Mouse (Mus musculus) cerebellum, adult 8-10 months (tissue): ENCODE data around the gene Stxbp3.

ENCODE experiments used
- DNase-seq: peaks from one replicate; pipeline ENCODE4 v3.0.0; 2022

Gene Stxbp3

GRCm38 (mm10) chr3:108795554-108796299 is 44.6 kb downstream of the Stxbp3 start:
- DNase-seq = no peak

DNA sequence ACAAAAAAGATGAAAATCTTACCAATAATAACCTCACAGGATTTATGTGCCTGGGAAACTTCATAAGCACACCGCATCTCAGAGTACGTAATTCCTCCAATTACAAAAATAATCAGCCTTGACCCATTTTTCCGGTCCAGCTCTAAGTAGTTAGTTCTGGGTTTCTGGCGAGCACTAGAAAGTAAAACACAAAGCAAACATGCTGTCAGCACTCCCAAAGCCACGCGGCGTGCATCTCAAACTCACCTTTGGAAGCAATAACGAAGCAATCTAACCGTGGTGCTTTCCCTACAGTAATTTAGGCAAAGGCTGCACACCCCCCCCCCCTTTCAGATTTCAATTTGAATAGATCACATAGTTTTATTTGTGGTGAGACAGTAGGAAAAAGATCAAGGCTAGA is 45.5 kb downstream of the Stxbp3 start:
- DNase-seq = no peak

DNA sequence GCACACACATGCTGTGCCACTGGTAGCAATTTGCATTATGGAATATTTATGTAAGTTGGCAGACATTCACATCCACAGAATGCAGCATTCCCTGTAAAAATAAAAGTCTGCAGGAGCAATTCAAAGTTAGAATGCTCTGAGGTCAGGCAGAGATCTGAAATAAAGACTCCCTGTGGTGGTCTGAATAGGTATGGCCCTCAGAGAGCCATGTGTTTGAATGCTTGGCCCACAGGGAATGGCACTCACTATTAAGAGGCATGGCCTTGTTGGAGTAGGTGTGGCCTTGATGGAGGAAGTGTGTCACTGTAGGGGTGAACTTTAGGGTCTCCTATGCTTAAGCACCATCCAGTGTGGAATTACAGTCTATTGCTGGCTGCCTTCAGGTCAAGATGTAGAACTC is 47.9 kb downstream of the Stxbp3 start:
- no peak for DNase-seq

DNA sequence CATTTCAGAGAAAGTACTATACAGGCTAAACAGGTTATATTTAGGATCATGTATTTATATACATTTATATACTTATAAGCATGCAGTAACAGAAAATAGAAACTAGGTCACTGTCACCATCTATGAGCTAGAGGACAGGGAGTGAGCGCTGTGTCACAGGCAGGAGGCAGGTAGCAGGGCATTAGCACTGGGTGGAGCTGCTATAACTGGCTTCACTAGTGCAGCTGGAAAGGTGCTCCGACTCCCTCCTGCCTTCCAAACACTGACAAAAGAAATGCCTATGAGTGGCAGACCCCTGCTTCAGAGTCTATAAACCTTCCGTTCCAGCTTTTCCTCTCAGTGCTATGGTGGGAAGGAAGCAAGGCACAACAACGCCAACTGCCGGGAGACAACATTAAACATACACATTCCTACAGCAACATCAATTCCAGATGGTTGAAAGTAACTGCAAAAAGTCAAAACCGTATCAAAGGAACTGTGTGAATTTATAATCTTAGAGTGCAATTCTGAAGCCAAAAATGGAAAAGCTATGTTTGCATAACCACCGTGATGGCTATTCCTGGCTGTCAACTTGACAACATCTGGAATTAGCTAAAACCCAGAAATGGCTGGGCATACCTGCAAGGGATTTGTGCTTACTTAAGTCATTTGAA is 49.1 kb downstream of the Stxbp3 start:
- no peak for DNase-seq

DNA sequence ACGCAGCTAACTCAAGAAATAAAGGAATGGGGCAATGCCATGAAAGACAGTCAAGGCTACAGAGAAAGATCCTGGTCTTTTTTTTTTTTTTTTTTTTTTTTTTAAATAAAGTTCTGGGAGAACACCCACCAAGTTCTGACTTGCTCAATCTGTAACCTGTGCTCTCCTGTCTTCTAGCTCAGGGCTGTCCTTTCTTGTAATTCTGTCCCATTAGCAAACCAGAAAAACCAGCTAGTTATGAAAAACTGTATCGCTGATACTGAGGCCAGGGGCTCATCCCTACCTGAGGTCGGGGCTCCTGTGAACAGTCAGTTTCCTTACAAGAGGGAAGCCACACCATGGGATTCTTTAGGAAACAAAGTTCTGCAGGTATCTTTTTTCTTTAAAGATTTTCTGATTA is 49.8 kb downstream of the Stxbp3 start:
- no peak for DNase-seq

GRCm38 (mm10) chr3:108789299-108789698 is 51.0 kb downstream of the Stxbp3 start:
- no peak for DNase-seq

- no peak for DNase-seq
These were observed 51.9 kb downstream of the Stxbp3 start for GRCm38 (mm10) chr3:108788455-108788794.

DNA sequence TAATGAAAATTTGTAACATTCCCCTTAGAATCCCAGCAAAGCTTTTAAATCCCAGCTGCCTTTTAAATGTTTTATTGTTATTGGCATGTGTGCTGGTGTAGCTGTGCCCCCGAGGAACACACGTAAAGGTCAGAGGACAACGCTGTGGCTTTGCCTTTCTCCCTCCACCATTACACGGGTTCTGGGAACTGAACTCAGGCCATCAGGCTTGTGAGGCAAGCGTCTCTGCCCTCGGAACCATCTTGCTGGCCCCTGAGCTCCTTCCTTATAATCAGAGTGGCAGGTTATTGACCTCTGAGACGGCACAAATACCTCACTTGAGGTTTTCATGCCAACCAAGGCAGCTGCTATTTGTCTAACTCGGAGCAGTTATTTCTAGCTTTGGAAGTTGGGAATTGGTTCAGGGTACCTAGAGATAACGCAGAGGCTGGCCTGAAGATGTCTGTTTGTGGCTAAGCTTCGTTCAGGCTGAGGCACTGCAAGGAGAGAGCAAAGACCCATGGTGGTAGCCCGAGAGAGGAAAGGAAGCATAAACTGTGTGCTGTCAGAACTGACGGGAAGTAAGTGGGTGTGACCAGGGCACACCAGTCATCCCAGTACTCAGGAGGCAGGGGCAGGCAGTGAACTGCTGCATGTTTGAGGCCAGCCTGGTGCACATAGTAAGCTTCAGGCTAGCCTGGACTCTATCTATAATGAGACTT is 52.4 kb downstream of the Stxbp3 start:
- DNase-seq = no peak

- DNase-seq = no peak
These were observed 53.8 kb downstream of the Stxbp3 start for GRCm38 (mm10) chr3:108786520-108786919.

- no peak for DNase-seq
These were observed 57.9 kb downstream of the Stxbp3 start for GRCm38 (mm10) chr3:108782364-108782895.

DNA sequence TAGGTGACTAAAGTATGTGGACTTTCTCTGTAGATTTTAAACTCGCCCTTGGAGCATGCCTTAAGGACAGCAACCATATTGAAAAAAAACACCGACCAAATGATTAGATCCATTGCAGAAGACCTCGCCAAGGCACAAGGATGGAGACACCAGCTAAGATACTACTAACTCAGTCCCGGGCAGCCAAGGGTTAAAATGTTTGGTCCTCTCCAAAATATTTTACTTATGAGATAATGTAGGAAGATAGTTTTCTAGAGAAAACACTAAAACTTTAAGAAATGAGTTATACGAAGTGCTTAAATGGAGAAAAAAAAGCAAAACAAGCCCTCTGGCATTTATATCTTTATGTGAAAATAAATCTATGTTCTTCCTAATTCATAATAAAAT is 58.4 kb downstream of the Stxbp3 start:
- DNase-seq = no peak

- DNase-seq = no peak
These were observed 59.0 kb downstream of the Stxbp3 start for GRCm38 (mm10) chr3:108781238-108781883.

DNA sequence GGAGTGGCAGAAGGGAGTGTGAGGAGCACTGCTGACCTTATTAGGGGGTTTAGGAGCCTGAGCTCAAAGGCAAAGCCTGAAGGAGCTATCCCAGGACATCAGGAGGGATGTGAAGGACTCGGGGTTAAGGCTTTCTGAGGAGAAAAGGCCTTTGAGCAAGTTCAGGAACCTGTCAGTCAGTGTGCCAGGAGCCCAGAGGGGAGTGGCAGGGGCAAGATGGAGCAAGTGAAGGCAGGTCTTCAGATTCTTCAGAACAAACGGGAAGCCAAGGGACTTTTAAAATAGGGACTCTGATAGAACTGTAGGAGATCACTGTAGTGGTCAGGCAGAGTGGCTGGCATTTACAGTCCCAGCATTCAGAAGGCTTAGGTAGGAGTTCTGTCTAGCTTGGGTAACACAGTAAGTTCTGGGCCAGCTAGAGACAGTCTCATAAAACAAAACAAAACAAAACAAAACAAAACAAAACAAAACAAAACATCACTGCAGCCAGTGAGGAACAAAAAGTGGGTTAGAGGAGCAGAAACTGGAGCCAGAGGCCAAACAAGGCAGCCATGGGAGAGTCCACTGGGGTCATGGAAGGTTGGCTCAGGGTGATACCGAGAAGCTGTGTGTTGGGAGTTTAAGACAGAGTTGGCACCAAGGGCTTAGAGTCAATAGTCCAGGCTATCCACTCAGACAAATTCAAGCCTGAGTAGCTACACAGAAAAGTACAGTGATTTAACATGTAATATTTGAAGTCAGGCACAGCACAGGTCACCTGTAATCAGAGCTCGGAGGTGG is 61.4 kb downstream of the Stxbp3 start:
- no peak for DNase-seq

GRCm38 (mm10) chr3:108772811-108773210 is 67.5 kb downstream of the Stxbp3 start:
- no peak for DNase-seq

- DNase-seq = no peak
These were observed 68.1 kb downstream of the Stxbp3 start for GRCm38 (mm10) chr3:108772211-108772610.

DNA sequence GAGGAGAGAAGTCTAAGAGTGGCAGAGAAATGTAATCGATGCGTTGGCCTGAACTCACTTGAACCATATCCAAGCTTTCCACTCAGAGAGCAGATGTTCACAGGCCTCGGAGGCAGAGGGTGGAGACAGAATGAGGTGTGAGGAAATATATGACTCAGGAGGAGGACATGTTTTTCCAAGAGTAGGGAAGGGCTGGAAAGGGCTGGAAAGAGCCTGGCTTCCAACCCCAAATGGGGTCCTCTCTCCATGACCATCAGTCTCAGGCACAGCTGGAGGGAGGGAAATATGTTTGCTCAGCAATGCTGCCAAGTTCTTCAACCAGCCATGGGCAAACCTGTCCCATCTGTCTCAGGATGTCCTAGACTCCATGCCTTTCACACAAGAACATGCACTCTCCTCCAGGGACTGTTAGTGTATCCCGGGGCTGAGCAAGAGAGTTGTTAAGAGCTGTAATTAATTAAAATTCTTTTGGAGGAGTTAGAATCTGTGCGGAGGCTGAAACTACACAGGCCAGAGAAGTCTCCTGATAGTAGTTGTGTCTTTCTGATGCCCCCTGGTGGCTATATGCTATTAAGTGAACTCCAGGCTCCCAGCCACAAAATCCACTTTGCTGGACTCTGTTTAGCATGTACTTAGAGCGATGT is 69.5 kb downstream of the Stxbp3 start:
- DNase-seq = peak; percentile 33

- no peak for DNase-seq
These were observed 70.8 kb downstream of the Stxbp3 start for GRCm38 (mm10) chr3:108769547-108769946.

GRCm38 (mm10) chr3:108767416-108767815 is 72.9 kb downstream of the Stxbp3 start:
- no peak for DNase-seq

DNA sequence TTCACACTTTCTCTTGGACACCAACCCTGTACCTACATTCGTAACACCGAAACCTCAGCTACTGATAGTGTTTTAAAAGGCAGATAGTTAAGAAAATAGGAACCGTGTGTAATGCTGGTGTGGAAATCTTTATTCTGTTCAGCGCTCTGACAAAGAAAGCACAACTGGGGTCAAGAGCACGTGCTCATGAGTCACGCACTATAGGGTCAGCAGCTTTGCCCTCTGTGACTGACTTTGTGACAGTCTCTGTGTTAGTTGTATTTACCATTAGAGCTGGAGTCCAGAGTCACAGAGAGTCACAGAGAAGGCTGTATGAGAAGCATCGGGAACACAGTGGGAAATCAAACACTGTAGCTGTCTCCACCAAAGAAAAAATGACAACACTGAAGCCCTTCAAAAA is 73.4 kb downstream of the Stxbp3 start:
- DNase-seq = no peak

DNA sequence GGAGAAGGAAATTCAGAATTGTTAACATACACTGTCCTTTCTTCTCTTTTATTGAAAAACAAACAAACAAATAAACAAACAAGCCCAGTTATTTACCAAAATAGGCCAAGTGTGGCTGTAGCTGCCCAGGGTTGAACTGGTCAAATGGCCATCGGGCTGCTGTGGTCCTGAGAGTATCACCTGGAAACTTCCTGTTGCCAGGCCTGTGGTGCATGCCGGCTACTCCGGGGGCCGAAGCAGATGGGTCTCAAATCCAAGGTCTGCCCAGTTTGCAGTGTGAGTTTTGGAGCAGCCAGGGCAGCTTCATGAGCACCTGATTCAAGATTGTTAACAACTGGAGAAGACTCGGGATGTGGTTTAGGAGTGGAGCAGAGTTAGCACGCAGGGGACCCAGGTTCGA is 74.8 kb downstream of the Stxbp3 start:
- DNase-seq = no peak

- DNase-seq = no peak
These were observed 75.3 kb downstream of the Stxbp3 start for GRCm38 (mm10) chr3:108764976-108765375.

DNA sequence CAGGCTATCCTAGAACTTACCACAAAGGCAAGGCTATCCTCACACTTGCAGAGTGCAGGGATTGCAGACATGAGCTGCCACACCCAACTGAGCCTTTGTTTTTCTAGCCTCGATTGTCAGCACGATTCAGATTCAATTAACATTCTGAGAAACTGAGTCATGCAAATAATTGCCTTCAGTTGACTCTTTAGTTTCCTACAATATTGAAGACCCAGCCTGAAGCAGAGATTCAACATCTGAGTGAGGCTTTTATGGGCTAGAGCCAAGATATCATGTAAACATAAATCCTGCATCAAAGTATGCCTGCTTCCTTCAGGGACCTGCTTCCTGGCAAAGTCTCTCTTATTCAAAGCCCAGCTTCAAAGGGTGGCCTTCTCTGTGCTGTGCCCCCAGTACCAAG is 76.6 kb downstream of the Stxbp3 start:
- DNase-seq = no peak
